Mouse (Mus musculus): Measurements from ENCODE around the gene Slc19a1. TPM values are rescaled to one million over a fixed set of nuclear protein-coding genes. Genes with fewer than 3 reads are reported as not detected.

Slc19a1 gene
- polyA plus RNA-seq, 1 experiment from 2014 or later: 8.1 TPM

DNA sequence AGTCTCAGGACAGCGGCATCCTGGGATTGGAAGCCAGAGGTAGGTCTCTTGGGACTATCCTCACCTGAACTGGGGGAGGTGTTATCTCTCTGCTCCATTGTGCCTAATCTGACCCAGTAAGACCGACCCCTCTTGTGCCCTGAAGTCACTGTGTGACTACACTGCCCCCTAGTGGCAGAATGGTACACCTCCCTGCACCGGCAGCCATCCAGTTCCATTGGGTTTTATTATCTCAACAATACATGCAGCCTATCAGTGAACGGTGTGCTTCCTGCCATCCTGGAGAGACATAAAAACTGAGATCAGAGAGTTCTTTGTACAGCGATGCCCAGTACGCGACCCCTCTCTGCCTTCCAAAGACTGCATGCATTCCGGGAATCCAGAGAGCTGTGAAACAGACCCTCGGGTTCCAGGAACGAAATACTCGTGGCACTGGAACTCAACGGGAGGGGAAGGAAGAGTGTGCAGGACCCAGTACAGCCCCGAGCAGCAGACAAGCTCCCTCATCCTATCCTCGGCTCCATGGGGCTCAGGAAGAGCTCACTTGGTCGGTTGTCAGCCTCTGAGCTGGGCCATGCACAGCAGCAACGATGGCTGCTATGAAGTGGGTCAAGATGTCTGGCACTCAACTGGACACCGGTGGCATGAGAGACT lies 10.5 kb upstream of the Slc19a1 start:
- H3K9me3 ChIP-seq (ENCODE audit: low read length): no peaks in the 10 kb centered on the region
- WGBS: 29% methylated on average over 17 of the region's 17 CpGs
- no peak overlapping the region for H3K4me2 ChIP-seq (replicated peaks; ENCODE audit: low read depth, low read length)
- no peaks in the 10 kb centered on the region for H3K27me3 ChIP-seq (replicated peaks; ENCODE audit: insufficient read depth, low read length)
- H3K4me3 ChIP-seq (ENCODE audit: low read depth, low read length): no peak overlapping the region
- H3K4me1 ChIP-seq (ENCODE audit: insufficient read depth, low read depth, low read length): no peaks in the 10 kb centered on the region
- peak; percentile 78 for ATAC-seq
- DNase-seq (ENCODE audit: low spot score): peak; percentile 84
- TF ChIP-seq EP300 (IDR thresholded peaks at IDR 0.05) (no peak), CTCF (IDR thresholded peaks at IDR 0.05) (peak; percentile 98)
- H3K36me3 ChIP-seq (ENCODE audit: insufficient read depth, low read length): no peaks in the 10 kb centered on the region
- no peak overlapping the region for H3K9ac ChIP-seq (replicated peaks; ENCODE audit: low read depth)
- H3K27ac ChIP-seq (ENCODE audit: low read length): no peak overlapping the region

DNA sequence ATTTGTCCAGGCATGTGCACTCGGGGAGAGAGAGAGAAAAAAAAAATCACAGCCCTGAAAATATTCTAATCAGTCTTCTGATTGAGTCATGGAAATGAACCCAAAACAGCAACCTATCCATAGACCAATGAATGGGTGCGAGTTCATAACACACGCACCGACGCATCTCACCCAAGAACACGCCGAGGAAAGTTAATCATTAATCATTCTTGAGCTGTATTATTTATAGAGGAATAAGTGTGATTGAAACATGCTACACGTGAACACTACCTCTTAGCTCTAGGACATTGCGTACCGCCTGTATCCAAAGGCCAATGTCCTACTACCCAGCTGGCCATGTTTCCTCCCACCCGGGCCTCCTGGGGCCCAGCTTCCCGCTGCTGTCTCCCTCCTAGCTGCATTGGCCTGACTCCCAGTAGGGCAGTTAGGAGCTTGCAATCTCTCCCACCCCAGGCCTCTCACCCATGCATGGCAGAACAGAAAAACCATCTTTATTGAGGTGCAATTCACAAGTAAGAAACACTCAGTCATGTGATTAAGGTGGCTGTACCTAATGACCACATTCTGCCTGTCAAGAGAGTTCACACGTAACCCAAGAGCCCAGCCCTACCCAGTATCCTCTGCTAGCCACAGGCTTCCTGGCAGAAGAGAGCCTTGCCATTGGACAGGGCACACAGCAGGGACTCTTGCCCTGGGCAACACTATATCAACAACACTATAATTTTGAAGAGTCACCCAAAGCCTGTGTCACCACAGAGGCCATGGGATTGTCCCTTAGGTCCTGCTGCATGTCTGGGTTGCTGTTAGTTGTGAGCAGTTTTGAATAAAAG lies 9.5 kb upstream of the Slc19a1 start:
- no peak overlapping the region for H3K4me3 ChIP-seq (ENCODE audit: low read depth, low read length)
- H3K4me2 ChIP-seq (replicated peaks; ENCODE audit: low read depth, low read length): no peak overlapping the region
- no peaks in the 10 kb centered on the region for H3K9me3 ChIP-seq (ENCODE audit: low read length)
- H3K4me1 ChIP-seq (ENCODE audit: insufficient read depth, low read depth, low read length): no peaks in the 10 kb centered on the region
- no peaks in the 10 kb centered on the region for H3K27me3 ChIP-seq (replicated peaks; ENCODE audit: insufficient read depth, low read length)
- no peak for DNase-seq (ENCODE audit: low spot score)
- H3K27ac ChIP-seq (ENCODE audit: low read length): no peak overlapping the region
- no peak for TF ChIP-seq EP300 (IDR thresholded peaks at IDR 0.05)
- TF ChIP-seq CTCF (IDR thresholded peaks at IDR 0.05): no peak
- ATAC-seq: no peak
- H3K9ac ChIP-seq (replicated peaks; ENCODE audit: low read depth): no peak overlapping the region
- 69% methylated on average over 13 of the region's 13 CpGs for WGBS
- H3K36me3 ChIP-seq (ENCODE audit: insufficient read depth, low read length): no peaks in the 10 kb centered on the region

DNA sequence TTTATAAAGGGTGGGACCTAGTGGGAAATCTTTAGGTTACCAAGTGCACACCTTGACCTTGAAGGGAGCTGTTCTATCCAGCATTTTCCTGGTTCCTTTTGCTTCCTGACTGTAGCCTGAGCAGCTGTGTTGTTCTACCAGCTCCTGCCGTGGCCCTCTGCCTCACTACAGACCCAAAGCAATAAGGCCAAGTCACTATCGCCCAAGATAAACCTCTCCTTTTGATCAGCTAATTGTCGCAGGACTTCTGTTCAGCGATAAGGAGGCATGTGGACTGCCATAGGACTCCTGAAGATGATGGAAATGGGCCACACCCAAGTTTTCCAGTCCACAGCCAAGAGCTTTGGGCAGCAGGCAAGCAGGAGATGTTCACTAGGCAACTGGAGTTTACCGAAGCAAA lies 7.8 kb upstream of the Slc19a1 start:
- H3K9ac ChIP-seq (replicated peaks; ENCODE audit: low read depth): no peak overlapping the region
- no peaks in the 10 kb centered on the region for H3K9me3 ChIP-seq (ENCODE audit: low read length)
- H3K4me3 ChIP-seq (ENCODE audit: low read depth, low read length): no peak overlapping the region
- no peaks in the 10 kb centered on the region for H3K4me1 ChIP-seq (ENCODE audit: insufficient read depth, low read depth, low read length)
- no peaks in the 10 kb centered on the region for H3K36me3 ChIP-seq (ENCODE audit: insufficient read depth, low read length)
- no peak for TF ChIP-seq CTCF (IDR thresholded peaks at IDR 0.05)
- H3K27ac ChIP-seq (ENCODE audit: low read length): no peak overlapping the region
- no peak for DNase-seq (ENCODE audit: low spot score)
- no peak overlapping the region for H3K4me2 ChIP-seq (replicated peaks; ENCODE audit: low read depth, low read length)
- WGBS: 61% methylated on average over 5 of the region's 5 CpGs
- no peak for ATAC-seq
- no peaks in the 10 kb centered on the region for H3K27me3 ChIP-seq (replicated peaks; ENCODE audit: insufficient read depth, low read length)

DNA sequence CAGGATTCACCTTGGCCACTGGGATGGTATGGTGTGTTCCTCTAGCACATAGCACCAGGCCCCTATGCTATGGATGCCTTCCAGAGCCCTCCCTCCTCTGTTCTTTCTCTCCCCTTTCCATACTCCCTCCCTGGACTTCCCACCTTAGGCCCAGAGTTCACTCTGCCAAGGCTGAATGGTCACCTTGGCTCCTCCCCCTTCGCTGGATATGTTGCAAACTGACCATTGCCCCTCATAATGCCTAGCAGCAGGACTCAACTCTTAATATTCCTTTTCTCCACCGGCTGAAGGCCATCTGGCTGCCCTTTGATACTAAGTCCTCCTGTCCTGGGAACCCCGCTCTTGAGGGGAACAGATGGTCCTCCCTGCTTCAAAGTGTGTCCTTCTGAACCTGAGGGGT lies 5.1 kb upstream of the Slc19a1 start:
- no peak for ATAC-seq
- Histone ChIP-seq H3K4me2 (replicated peaks; ENCODE audit: low read depth, low read length) (no peak overlapping the region), H3K27me3 (replicated peaks; ENCODE audit: insufficient read depth, low read length) (no peaks in the 10 kb centered on the region), H3K27ac (ENCODE audit: low read length) (no peak overlapping the region), H3K4me3 (ENCODE audit: low read depth, low read length) (no peak overlapping the region), H3K9ac (replicated peaks; ENCODE audit: low read depth) (no peak overlapping the region), H3K4me1 (ENCODE audit: insufficient read depth, low read depth, low read length) (no peaks in the 10 kb centered on the region), H3K9me3 (ENCODE audit: low read length) (no peaks in the 10 kb centered on the region), H3K36me3 (ENCODE audit: insufficient read depth, low read length) (no peaks in the 10 kb centered on the region)
- TF ChIP-seq EP300 (IDR thresholded peaks at IDR 0.05) (no peak), CTCF (IDR thresholded peaks at IDR 0.05) (no peak)
- no peak for DNase-seq (ENCODE audit: low spot score)
- WGBS: 79% methylated on average over 3 of the region's 3 CpGs

DNA sequence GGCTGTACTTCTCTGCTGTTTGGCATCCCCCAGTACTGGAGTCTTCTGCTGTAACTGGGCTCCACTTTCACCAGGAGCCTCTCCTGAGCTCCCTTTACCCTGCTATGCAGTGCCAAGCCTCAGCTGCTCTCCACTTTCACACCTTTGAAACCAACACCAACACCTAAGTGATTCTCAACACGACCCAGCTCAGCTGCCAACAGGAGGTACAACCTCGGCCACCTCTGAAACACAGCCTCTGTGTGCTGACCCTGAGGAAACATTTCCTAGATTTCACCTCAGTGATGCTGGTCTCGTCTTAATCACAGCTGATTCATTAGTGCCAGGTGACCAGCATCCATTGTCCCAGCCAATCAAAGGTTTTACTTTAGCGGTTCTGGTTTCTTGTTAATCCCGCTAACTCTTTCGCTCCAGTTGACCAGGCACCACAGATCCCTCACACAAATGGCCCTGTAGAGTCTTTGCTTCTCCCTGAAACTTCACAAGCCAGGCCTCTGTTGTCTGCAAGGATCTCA lies 3.2 kb upstream of the Slc19a1 start:
- 75% methylated on average over 6 of the region's 6 CpGs for WGBS
- H3K9ac ChIP-seq (replicated peaks; ENCODE audit: low read depth): no peak overlapping the region
- no peak overlapping the region for H3K4me2 ChIP-seq (replicated peaks; ENCODE audit: low read depth, low read length)
- ATAC-seq (no peak), DNase-seq (ENCODE audit: low spot score) (no peak)
- H3K36me3 ChIP-seq (ENCODE audit: insufficient read depth, low read length): no peaks in the 10 kb centered on the region
- H3K4me1 ChIP-seq (ENCODE audit: insufficient read depth, low read depth, low read length): peaks cover 6% of the 10 kb centered on the region; the same call in 1 of the 2 replicates
- no peaks in the 10 kb centered on the region for H3K27me3 ChIP-seq (replicated peaks; ENCODE audit: insufficient read depth, low read length)
- no peaks in the 10 kb centered on the region for H3K9me3 ChIP-seq (ENCODE audit: low read length)
- H3K4me3 ChIP-seq (ENCODE audit: low read depth, low read length): no peak overlapping the region
- TF ChIP-seq EP300 (IDR thresholded peaks at IDR 0.05) (no peak), CTCF (IDR thresholded peaks at IDR 0.05) (no peak)
- H3K27ac ChIP-seq (ENCODE audit: low read length): no peak overlapping the region

DNA sequence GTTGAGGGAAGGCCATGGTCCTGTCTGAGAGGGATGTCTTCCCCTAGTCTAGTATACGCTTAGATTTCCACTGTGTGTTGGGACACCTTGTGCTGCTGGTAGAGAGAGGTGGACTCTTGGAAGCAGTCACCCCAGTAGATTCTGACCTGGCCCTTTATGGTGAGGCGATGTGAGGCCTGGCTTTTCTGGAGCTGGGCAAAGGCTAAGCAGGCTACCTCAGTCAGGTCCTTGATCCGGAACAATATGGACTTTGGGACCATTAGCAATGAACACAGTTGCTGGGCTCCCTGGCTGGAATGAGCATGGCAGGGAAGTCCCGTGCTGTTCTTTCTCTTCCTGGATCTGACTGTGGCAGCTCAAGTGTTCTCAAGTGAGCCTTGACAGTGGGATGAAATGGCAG lies 2.3 kb upstream of the Slc19a1 start:
- Histone ChIP-seq H3K27me3 (replicated peaks; ENCODE audit: insufficient read depth, low read length) (no peaks in the 10 kb centered on the region), H3K36me3 (ENCODE audit: insufficient read depth, low read length) (no peaks in the 10 kb centered on the region), H3K27ac (ENCODE audit: low read length) (no peak overlapping the region), H3K4me3 (ENCODE audit: low read depth, low read length) (no peak overlapping the region), H3K9ac (replicated peaks; ENCODE audit: low read depth) (no peak overlapping the region), H3K9me3 (ENCODE audit: low read length) (no peaks in the 10 kb centered on the region), H3K4me2 (replicated peaks; ENCODE audit: low read depth, low read length) (no peak overlapping the region), H3K4me1 (ENCODE audit: insufficient read depth, low read depth, low read length) (peaks cover 9% of the 10 kb centered on the region; the same call in 1 of the 2 replicates)
- no peak for TF ChIP-seq CTCF (IDR thresholded peaks at IDR 0.05)
- no peak for TF ChIP-seq EP300 (IDR thresholded peaks at IDR 0.05)
- no peak for ATAC-seq
- DNase-seq (ENCODE audit: low spot score): no peak
- 75% methylated on average over 4 of the region's 4 CpGs for WGBS

Data from lung, postnatal 0 days (tissue).